Mouse (Mus musculus): Measurements from ENCODE around the gene Siah3. TPM values are rescaled to one million over a fixed set of nuclear protein-coding genes. Genes with fewer than 3 reads are reported as not detected.

Gene Siah3
- polyA plus RNA-seq, 1 experiment, result not detected

- Histone ChIP-seq H3K79me2 (ENCODE audit: control insufficient read depth, insufficient read depth) (no peaks in the 10 kb centered on the region), H3K27me3 (ENCODE audit: control insufficient read depth, insufficient read depth, insufficient read length) (peaks cover 40% of the 10 kb centered on the region), H3K36me3 (ENCODE audit: control insufficient read depth, insufficient read depth) (no peaks in the 10 kb centered on the region), H3K4me3 (no peak overlapping the region), H3ac (ENCODE audit: control insufficient read depth, insufficient read length) (no peak overlapping the region), H3K4me2 (ENCODE audit: low read depth) (no peak overlapping the region)
- no peak for TF ChIP-seq SRF (IDR thresholded peaks at IDR 0.05; ENCODE audit: control insufficient read depth, insufficient read length, low read depth)
- no peak for TF ChIP-seq MAX (IDR thresholded peaks at IDR 0.05; ENCODE audit: low read depth)
- TF ChIP-seq REST (IDR thresholded peaks at IDR 0.05; ENCODE audit: insufficient read depth, insufficient read length), result no peak
- no peak for TF ChIP-seq TCF3 (IDR thresholded peaks at IDR 0.05; ENCODE audit: insufficient read length, low read depth)
- no peak for TF ChIP-seq MYOD1 (IDR thresholded peaks at IDR 0.05; ENCODE audit: control insufficient read depth in 1 of 3, insufficient read length in 2 of 3, low read depth in 2 of 3)
- no peak for TF ChIP-seq USF1 (IDR thresholded peaks at IDR 0.05; ENCODE audit: low read depth)
- no peak for TF ChIP-seq MYOG (IDR thresholded peaks at IDR 0.05; ENCODE audit: control insufficient read depth in 1 of 3, insufficient read depth in 1 of 3, insufficient read length in 2 of 3, low read depth in 2 of 3)
- no peak for TF ChIP-seq E2F4 (IDR thresholded peaks at IDR 0.05; ENCODE audit: insufficient read depth)
- TF ChIP-seq TCF12 (IDR thresholded peaks at IDR 0.05; ENCODE audit: insufficient read depth, poor library complexity, severe bottlenecking), result no peak
- no peak for TF ChIP-seq CEBPB (IDR thresholded peaks at IDR 0.05; ENCODE audit: insufficient read depth, poor library complexity, severe bottlenecking)
- TF ChIP-seq POLR2A (IDR thresholded peaks at IDR 0.05; ENCODE audit: insufficient read length, low read depth), result no peak
- TF ChIP-seq POLR2AphosphoS2 (IDR thresholded peaks at IDR 0.05; ENCODE audit: insufficient read length, low read depth), result no peak
Measured at GRCm38 (mm10) chr14:75493555-75494194, 37.9 kb downstream of the Siah3 start.

- Histone ChIP-seq H3K79me2 (ENCODE audit: control insufficient read depth, insufficient read depth) (no peaks in the 10 kb centered on the region), H3K4me2 (ENCODE audit: low read depth) (no peak overlapping the region), H3K36me3 (ENCODE audit: control insufficient read depth, insufficient read depth) (no peaks in the 10 kb centered on the region), H3K27me3 (ENCODE audit: control insufficient read depth, insufficient read depth, insufficient read length) (peaks cover 44% of the 10 kb centered on the region), H3K4me3 (no peak overlapping the region), H3ac (ENCODE audit: control insufficient read depth, insufficient read length) (no peak overlapping the region)
- TF ChIP-seq POLR2A (IDR thresholded peaks at IDR 0.05; ENCODE audit: insufficient read length, low read depth) (no peak), MAX (IDR thresholded peaks at IDR 0.05; ENCODE audit: low read depth) (no peak), REST (IDR thresholded peaks at IDR 0.05; ENCODE audit: insufficient read depth, insufficient read length) (no peak), CEBPB (IDR thresholded peaks at IDR 0.05; ENCODE audit: insufficient read depth, poor library complexity, severe bottlenecking) (no peak), USF1 (IDR thresholded peaks at IDR 0.05; ENCODE audit: low read depth) (no peak), E2F4 (IDR thresholded peaks at IDR 0.05; ENCODE audit: insufficient read depth) (no peak), TCF3 (IDR thresholded peaks at IDR 0.05; ENCODE audit: insufficient read length, low read depth) (no peak), MYOD1 (IDR thresholded peaks at IDR 0.05; ENCODE audit: control insufficient read depth in 1 of 3, insufficient read length in 2 of 3, low read depth in 2 of 3) (no peak), TCF12 (IDR thresholded peaks at IDR 0.05; ENCODE audit: insufficient read depth, poor library complexity, severe bottlenecking) (no peak), SRF (IDR thresholded peaks at IDR 0.05; ENCODE audit: control insufficient read depth, insufficient read length, low read depth) (no peak), MYOG (IDR thresholded peaks at IDR 0.05; ENCODE audit: control insufficient read depth in 1 of 3, insufficient read depth in 1 of 3, insufficient read length in 2 of 3, low read depth in 2 of 3) (no peak), POLR2AphosphoS2 (IDR thresholded peaks at IDR 0.05; ENCODE audit: insufficient read length, low read depth) (no peak)
Measured at GRCm38 (mm10) chr14:75494926-75495325, 39.1 kb downstream of the Siah3 start.

DNA sequence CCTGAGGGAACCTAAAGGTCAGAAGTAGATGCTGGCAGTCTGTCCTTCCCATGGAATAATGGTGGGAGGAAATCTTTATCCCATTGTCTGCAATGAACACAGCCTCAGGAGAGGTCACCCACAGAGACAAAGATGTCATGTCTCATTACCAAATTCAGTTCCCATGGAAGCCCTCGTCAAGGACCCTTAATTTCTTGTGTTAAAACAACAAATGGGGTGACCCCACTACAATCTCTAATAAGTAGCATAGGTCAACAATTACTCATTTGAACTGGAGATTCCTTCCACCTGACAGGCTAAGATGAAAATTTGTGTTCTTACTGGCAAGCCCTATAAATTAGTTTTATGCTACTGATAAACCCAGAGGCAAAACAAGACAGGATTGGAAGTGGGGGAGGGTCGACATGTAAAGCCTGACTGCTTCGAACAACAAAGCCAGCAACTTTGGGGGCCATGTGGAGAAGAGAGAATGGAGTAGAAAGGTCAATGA, 45.8 kb downstream of the Siah3 start:
- no peak overlapping the region for H3K4me2 ChIP-seq (ENCODE audit: low read depth)
- H3ac ChIP-seq (ENCODE audit: control insufficient read depth, insufficient read length), result no peak overlapping the region
- no peak overlapping the region for H3K4me3 ChIP-seq
- peaks cover 23% of the 10 kb centered on the region for H3K27me3 ChIP-seq (ENCODE audit: control insufficient read depth, insufficient read depth, insufficient read length)
- TF ChIP-seq REST (IDR thresholded peaks at IDR 0.05; ENCODE audit: insufficient read depth, insufficient read length), result no peak
- TF ChIP-seq MAX (IDR thresholded peaks at IDR 0.05; ENCODE audit: low read depth), result no peak
- no peak for TF ChIP-seq USF1 (IDR thresholded peaks at IDR 0.05; ENCODE audit: low read depth)
- no peak for TF ChIP-seq MYOD1 (IDR thresholded peaks at IDR 0.05; ENCODE audit: control insufficient read depth in 1 of 3, insufficient read length in 2 of 3, low read depth in 2 of 3)
- TF ChIP-seq SRF (IDR thresholded peaks at IDR 0.05; ENCODE audit: control insufficient read depth, insufficient read length, low read depth), result no peak
- no peak for TF ChIP-seq TCF12 (IDR thresholded peaks at IDR 0.05; ENCODE audit: insufficient read depth, poor library complexity, severe bottlenecking)
- TF ChIP-seq E2F4 (IDR thresholded peaks at IDR 0.05; ENCODE audit: insufficient read depth), result no peak
- TF ChIP-seq CEBPB (IDR thresholded peaks at IDR 0.05; ENCODE audit: insufficient read depth, poor library complexity, severe bottlenecking), result no peak
- TF ChIP-seq POLR2A (IDR thresholded peaks at IDR 0.05; ENCODE audit: insufficient read length, low read depth), result no peak
- TF ChIP-seq MYOG (IDR thresholded peaks at IDR 0.05; ENCODE audit: control insufficient read depth in 1 of 3, insufficient read depth in 1 of 3, insufficient read length in 2 of 3, low read depth in 2 of 3), result no peak
- no peaks in the 10 kb centered on the region for H3K36me3 ChIP-seq (ENCODE audit: control insufficient read depth, insufficient read depth)
- H3K79me2 ChIP-seq (ENCODE audit: control insufficient read depth, insufficient read depth), result no peaks in the 10 kb centered on the region

- Histone ChIP-seq H3ac (ENCODE audit: control insufficient read depth, insufficient read length) (no peak overlapping the region), H3K4me3 (no peak overlapping the region), H3K79me2 (ENCODE audit: control insufficient read depth, insufficient read depth) (no peaks in the 10 kb centered on the region), H3K27me3 (ENCODE audit: control insufficient read depth, insufficient read depth, insufficient read length) (peaks cover 21% of the 10 kb centered on the region), H3K4me2 (ENCODE audit: low read depth) (no peak overlapping the region), H3K36me3 (ENCODE audit: control insufficient read depth, insufficient read depth) (no peaks in the 10 kb centered on the region)
- TF ChIP-seq USF1 (IDR thresholded peaks at IDR 0.05; ENCODE audit: low read depth) (no peak), CEBPB (IDR thresholded peaks at IDR 0.05; ENCODE audit: insufficient read depth, poor library complexity, severe bottlenecking) (no peak), MYOG (IDR thresholded peaks at IDR 0.05; ENCODE audit: control insufficient read depth in 1 of 3, insufficient read depth in 1 of 3, insufficient read length in 2 of 3, low read depth in 2 of 3) (no peak), TCF12 (IDR thresholded peaks at IDR 0.05; ENCODE audit: insufficient read depth, poor library complexity, severe bottlenecking) (no peak), TCF3 (IDR thresholded peaks at IDR 0.05; ENCODE audit: insufficient read length, low read depth) (no peak), SRF (IDR thresholded peaks at IDR 0.05; ENCODE audit: control insufficient read depth, insufficient read length, low read depth) (no peak), POLR2AphosphoS2 (IDR thresholded peaks at IDR 0.05; ENCODE audit: insufficient read length, low read depth) (no peak), MYOD1 (IDR thresholded peaks at IDR 0.05; ENCODE audit: control insufficient read depth in 1 of 3, insufficient read length in 2 of 3, low read depth in 2 of 3) (no peak), MAX (IDR thresholded peaks at IDR 0.05; ENCODE audit: low read depth) (no peak)
Measured at GRCm38 (mm10) chr14:75502446-75502845, 46.7 kb downstream of the Siah3 start.

Measured in myocyte (in vitro differentiated cells).